Mouse (Mus musculus): ENCODE measurements around the gene Dok7. TPM values are rescaled to one million over a fixed set of nuclear protein-coding genes. Genes with fewer than 3 reads are reported as not detected.
A peak's percentile ranks its signal among the peaks of the same experiment; 100 is the strongest.

Gene Dok7
- polyA plus RNA-seq, 1 experiment from 2014 or later = 10.4 TPM

GRCm38 (mm10) chr5:35070953-35071352 is 14.4 kb downstream of the Dok7 start:
- Histone ChIP-seq H3K4me2 (ENCODE audit: low read length) (no peak overlapping the region), H3K27me3 (ENCODE audit: control insufficient read depth, insufficient read depth, low read depth, low read length) (no peaks in the 10 kb centered on the region), H3K9me3 (replicated peaks; ENCODE audit: control insufficient read depth, low read length, poor library complexity, severe bottlenecking) (no peaks in the 10 kb centered on the region), H3K4me3 (ENCODE audit: low read depth, low read length) (no peak overlapping the region), H3K27ac (ENCODE audit: low read length) (no peak overlapping the region), H3K36me3 (ENCODE audit: control insufficient read depth, insufficient read depth, low read length) (peaks cover 2% of the 10 kb centered on the region; the same call in 1 of the 2 replicates), H3K4me1 (ENCODE audit: control insufficient read depth, insufficient read depth, low read length) (no peaks in the 10 kb centered on the region; the same call in 1 of the 2 replicates), H3K9ac (ENCODE audit: low read depth, low read length) (no peak overlapping the region)
- ATAC-seq = no peak
- WGBS = 50% methylated on average over 7 of the region's 7 CpGs

GRCm38 (mm10) chr5:35071855-35072254 is 15.3 kb downstream of the Dok7 start:
- no peaks in the 10 kb centered on the region for H3K9me3 ChIP-seq (replicated peaks; ENCODE audit: control insufficient read depth, low read length, poor library complexity, severe bottlenecking)
- H3K4me1 ChIP-seq (ENCODE audit: control insufficient read depth, insufficient read depth, low read length) = no peaks in the 10 kb centered on the region; the same call in 1 of the 2 replicates
- no peak overlapping the region for H3K27ac ChIP-seq (ENCODE audit: low read length)
- peaks cover 4% of the 10 kb centered on the region; the same call in 1 of the 2 replicates for H3K36me3 ChIP-seq (ENCODE audit: control insufficient read depth, insufficient read depth, low read length)
- no peak overlapping the region for H3K9ac ChIP-seq (ENCODE audit: low read depth, low read length)
- WGBS = 90% methylated on average over 6 of the region's 6 CpGs
- no peak overlapping the region for H3K4me3 ChIP-seq (ENCODE audit: low read depth, low read length)
- H3K27me3 ChIP-seq (ENCODE audit: control insufficient read depth, insufficient read depth, low read depth, low read length) = no peaks in the 10 kb centered on the region
- no peak overlapping the region for H3K4me2 ChIP-seq (ENCODE audit: low read length)
- no peak for ATAC-seq

GRCm38 (mm10) chr5:35073235-35073634 is 16.7 kb downstream of the Dok7 start:
- Histone ChIP-seq H3K36me3 (ENCODE audit: control insufficient read depth, insufficient read depth, low read length) (peaks cover 4% of the 10 kb centered on the region; the same call in 1 of the 2 replicates), H3K27ac (ENCODE audit: low read length) (no peak overlapping the region), H3K9ac (ENCODE audit: low read depth, low read length) (no peak overlapping the region), H3K4me3 (ENCODE audit: low read depth, low read length) (no peak overlapping the region), H3K27me3 (ENCODE audit: control insufficient read depth, insufficient read depth, low read depth, low read length) (no peaks in the 10 kb centered on the region), H3K4me1 (ENCODE audit: control insufficient read depth, insufficient read depth, low read length) (no peaks in the 10 kb centered on the region; the same call in 1 of the 2 replicates), H3K4me2 (ENCODE audit: low read length) (no peak overlapping the region), H3K9me3 (replicated peaks; ENCODE audit: control insufficient read depth, low read length, poor library complexity, severe bottlenecking) (no peaks in the 10 kb centered on the region)
- no peak for ATAC-seq
- 76% methylated on average over 11 of the region's 11 CpGs for WGBS

DNA sequence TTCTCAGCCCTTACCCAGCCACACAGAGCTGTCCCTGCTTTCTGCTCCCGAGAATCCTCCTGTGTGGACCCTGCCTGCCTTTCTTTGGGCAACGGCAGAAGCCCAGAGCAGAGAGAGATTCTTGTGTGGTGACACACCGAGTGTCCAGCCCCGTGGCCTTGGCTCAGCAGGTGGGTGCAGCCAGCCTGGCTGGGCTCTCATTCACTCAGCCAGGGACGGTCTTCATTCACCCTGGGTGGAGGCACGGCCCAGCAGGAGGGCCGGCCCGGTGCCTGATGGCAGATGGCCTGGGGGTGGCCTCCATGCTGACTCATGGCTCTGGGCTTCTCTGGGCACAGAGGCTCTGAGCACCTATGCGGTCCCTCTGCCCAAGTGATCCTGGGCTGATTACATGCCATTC is 17.4 kb downstream of the Dok7 start:
- no peak overlapping the region for H3K4me2 ChIP-seq (ENCODE audit: low read length)
- H3K4me3 ChIP-seq (ENCODE audit: low read depth, low read length) = no peak overlapping the region
- no peak overlapping the region for H3K27ac ChIP-seq (ENCODE audit: low read length)
- H3K27me3 ChIP-seq (ENCODE audit: control insufficient read depth, insufficient read depth, low read depth, low read length) = no peaks in the 10 kb centered on the region
- H3K9ac ChIP-seq (ENCODE audit: low read depth, low read length) = no peak overlapping the region
- H3K36me3 ChIP-seq (ENCODE audit: control insufficient read depth, insufficient read depth, low read length) = peaks cover 4% of the 10 kb centered on the region; the same call in 1 of the 2 replicates
- WGBS = 61% methylated on average over 9 of the region's 9 CpGs
- no peak for ATAC-seq
- no peaks in the 10 kb centered on the region for H3K9me3 ChIP-seq (replicated peaks; ENCODE audit: control insufficient read depth, low read length, poor library complexity, severe bottlenecking)
- no peaks in the 10 kb centered on the region; the same call in 1 of the 2 replicates for H3K4me1 ChIP-seq (ENCODE audit: control insufficient read depth, insufficient read depth, low read length)

- H3K4me3 ChIP-seq (ENCODE audit: low read depth, low read length) = no peak overlapping the region
Measured at GRCm38 (mm10) chr5:35076369-35076768, 19.8 kb downstream of the Dok7 start.

DNA sequence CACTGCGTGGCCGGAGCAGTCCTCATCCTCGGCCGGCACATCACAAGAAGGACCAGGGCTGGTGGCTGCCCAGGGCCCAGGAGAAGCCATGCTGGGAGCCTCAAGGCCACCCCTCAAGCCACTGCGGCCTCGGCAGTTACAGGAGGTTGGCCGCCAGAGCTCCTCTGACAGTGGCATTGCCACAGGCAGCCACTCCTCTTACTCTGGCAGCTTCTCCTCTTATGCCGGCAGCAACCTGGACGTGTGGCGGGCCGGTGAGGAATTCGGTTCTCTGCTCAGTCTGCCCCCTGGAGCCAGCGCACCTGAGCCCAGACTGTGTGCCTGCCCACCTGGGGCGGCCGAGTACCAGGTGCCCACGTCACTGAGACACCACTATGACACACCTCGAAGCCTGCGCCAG is 22.5 kb downstream of the Dok7 start:
- Histone ChIP-seq H3K36me3 (ENCODE audit: control insufficient read depth, insufficient read depth, low read length) (peaks cover 4% of the 10 kb centered on the region; the same call in 1 of the 2 replicates), H3K4me1 (ENCODE audit: control insufficient read depth, insufficient read depth, low read length) (no peaks in the 10 kb centered on the region), H3K4me2 (ENCODE audit: low read length) (no peak overlapping the region), H3K4me3 (ENCODE audit: low read depth, low read length) (no peak overlapping the region), H3K9ac (ENCODE audit: low read depth, low read length) (no peak overlapping the region), H3K27ac (ENCODE audit: low read length) (no peak overlapping the region), H3K9me3 (replicated peaks; ENCODE audit: control insufficient read depth, low read length, poor library complexity, severe bottlenecking) (no peaks in the 10 kb centered on the region), H3K27me3 (ENCODE audit: control insufficient read depth, insufficient read depth, low read depth, low read length) (peaks cover 2% of the 10 kb centered on the region; the same call in 1 of the 2 replicates)
- ATAC-seq = no peak
- 31% methylated on average over 18 of the region's 18 CpGs for WGBS

More at GRCm38 (mm10) chr5:35076369-35076768, 19.8 kb downstream of the Dok7 start:
- no peak overlapping the region for H3K4me2 ChIP-seq (ENCODE audit: low read length)
- H3K9ac ChIP-seq (ENCODE audit: low read depth, low read length) = no peak overlapping the region
- peaks cover 4% of the 10 kb centered on the region; the same call in 1 of the 2 replicates for H3K36me3 ChIP-seq (ENCODE audit: control insufficient read depth, insufficient read depth, low read length)
- H3K4me1 ChIP-seq (ENCODE audit: control insufficient read depth, insufficient read depth, low read length) = no peaks in the 10 kb centered on the region
- peaks cover 2% of the 10 kb centered on the region; the same call in 1 of the 2 replicates for H3K27me3 ChIP-seq (ENCODE audit: control insufficient read depth, insufficient read depth, low read depth, low read length)
- WGBS = 93% methylated on average over 1 of the region's 1 CpGs
- H3K27ac ChIP-seq (ENCODE audit: low read length) = no peak overlapping the region
- no peaks in the 10 kb centered on the region for H3K9me3 ChIP-seq (replicated peaks; ENCODE audit: control insufficient read depth, low read length, poor library complexity, severe bottlenecking)
- ATAC-seq = no peak

DNA sequence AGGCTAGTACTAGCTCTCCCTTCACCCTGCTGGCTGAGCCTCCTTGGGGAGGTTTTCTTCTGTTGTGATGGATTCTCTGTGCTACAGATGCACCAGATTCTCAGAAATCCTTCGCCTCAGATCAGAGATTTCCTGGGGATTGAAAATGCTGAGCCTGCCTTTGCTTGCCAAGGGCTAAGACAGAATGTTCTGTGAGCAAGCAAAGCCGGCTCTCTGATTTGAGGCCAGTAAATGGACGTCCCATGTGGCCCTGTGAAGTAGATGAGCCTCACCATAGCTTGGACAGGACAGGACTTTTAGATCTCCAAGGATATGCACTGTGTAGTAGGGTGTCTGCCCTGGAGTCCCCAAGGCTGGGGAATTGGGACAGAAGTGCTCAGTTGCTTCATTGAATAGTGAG is 28.3 kb downstream of the Dok7 start:
- ATAC-seq = no peak
- no peaks in the 10 kb centered on the region for H3K9me3 ChIP-seq (replicated peaks; ENCODE audit: control insufficient read depth, low read length, poor library complexity, severe bottlenecking)
- H3K27ac ChIP-seq (ENCODE audit: low read length) = no peak overlapping the region
- H3K4me2 ChIP-seq (ENCODE audit: low read length) = no peak overlapping the region
- WGBS = 72% methylated on average over 3 of the region's 3 CpGs
- no peaks in the 10 kb centered on the region for H3K4me1 ChIP-seq (ENCODE audit: control insufficient read depth, insufficient read depth, low read length)
- no peaks in the 10 kb centered on the region for H3K27me3 ChIP-seq (ENCODE audit: control insufficient read depth, insufficient read depth, low read depth, low read length)
- H3K9ac ChIP-seq (ENCODE audit: low read depth, low read length) = 0 out of 2 replicates have a peak overlapping the region, but pooled peaks have one; percentile 10
- no peak overlapping the region for H3K4me3 ChIP-seq (ENCODE audit: low read depth, low read length)
- no peaks in the 10 kb centered on the region for H3K36me3 ChIP-seq (ENCODE audit: control insufficient read depth, insufficient read depth, low read length)

GRCm38 (mm10) chr5:35088785-35089613 is 32.4 kb downstream of the Dok7 start:
- ATAC-seq = no peak
- Histone ChIP-seq H3K4me1 (ENCODE audit: control insufficient read depth, insufficient read depth, low read length) (no peaks in the 10 kb centered on the region), H3K27ac (ENCODE audit: low read length) (no peak overlapping the region), H3K4me3 (ENCODE audit: low read depth, low read length) (no peak overlapping the region), H3K36me3 (ENCODE audit: control insufficient read depth, insufficient read depth, low read length) (peaks cover 13% of the 10 kb centered on the region), H3K27me3 (ENCODE audit: control insufficient read depth, insufficient read depth, low read depth, low read length) (no peaks in the 10 kb centered on the region), H3K9me3 (replicated peaks; ENCODE audit: control insufficient read depth, low read length, poor library complexity, severe bottlenecking) (no peaks in the 10 kb centered on the region), H3K4me2 (ENCODE audit: low read length) (no peak overlapping the region), H3K9ac (ENCODE audit: low read depth, low read length) (no peak overlapping the region)
- WGBS = 70% methylated on average over 9 of the region's 9 CpGs

- Histone ChIP-seq H3K27me3 (ENCODE audit: control insufficient read depth, insufficient read depth, low read depth, low read length) (no peaks in the 10 kb centered on the region), H3K27ac (ENCODE audit: low read length) (no peak overlapping the region), H3K9me3 (replicated peaks; ENCODE audit: control insufficient read depth, low read length, poor library complexity, severe bottlenecking) (no peaks in the 10 kb centered on the region), H3K4me1 (ENCODE audit: control insufficient read depth, insufficient read depth, low read length) (no peaks in the 10 kb centered on the region), H3K4me3 (ENCODE audit: low read depth, low read length) (no peak overlapping the region), H3K9ac (ENCODE audit: low read depth, low read length) (no peak overlapping the region), H3K36me3 (ENCODE audit: control insufficient read depth, insufficient read depth, low read length) (peaks cover 14% of the 10 kb centered on the region), H3K4me2 (ENCODE audit: low read length) (no peak overlapping the region)
- WGBS = 86% methylated on average over 5 of the region's 5 CpGs
- no peak for ATAC-seq
Measured at GRCm38 (mm10) chr5:35089614-35089963, 33.0 kb downstream of the Dok7 start.

All from midbrain, embryonic 16.5 days (tissue).